Mouse (Mus musculus): Measurements from ENCODE around the gene Slc19a2. TPM values are rescaled to one million over a fixed set of nuclear protein-coding genes. Genes with fewer than 3 reads are reported as not detected.

The Slc19a2 gene
- polyA plus RNA-seq, 1 experiment from 2014 or later = 31.1 TPM

DNA sequence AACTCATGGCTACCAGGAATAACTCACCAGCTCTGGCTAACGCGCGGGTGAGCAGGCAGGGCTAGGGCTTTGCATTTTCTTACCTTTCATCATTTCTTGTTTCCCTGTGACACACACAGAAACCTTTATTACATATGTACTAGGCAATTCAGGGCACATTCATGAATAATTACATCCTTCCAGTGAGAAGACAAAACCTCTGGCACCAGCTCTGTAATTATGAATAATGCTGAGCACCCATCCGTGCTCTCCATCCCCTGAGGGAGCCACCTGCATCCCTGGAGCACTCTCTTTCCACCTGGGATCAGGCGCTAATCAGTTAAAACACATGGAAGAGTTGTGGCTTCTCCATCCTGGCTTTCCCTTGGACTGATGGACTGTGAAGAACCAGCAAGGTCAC lies 55.0 kb downstream of the Slc19a2 start, which contains the start of gene Nme7:
Gene Nme7, plus strand, starts transcription at position 301 of the 400 bp plus-strand sequence.
- no peak within 1 kb of the TSS for H3K4me3 ChIP-seq (ENCODE audit: low read depth, low read length)
- no peak for TF ChIP-seq CTCF (IDR thresholded peaks at IDR 0.05; ENCODE audit: low read depth)
- no peak for TF ChIP-seq EP300 (IDR thresholded peaks at IDR 0.05; ENCODE audit: low read depth)
- no peak within 1 kb of the TSS for H3K9ac ChIP-seq (replicated peaks)
- peaks cover 12% of the 10 kb centered on the region for H3K4me1 ChIP-seq (ENCODE audit: insufficient read depth)
- no peaks in the 10 kb centered on the region for H3K9me3 ChIP-seq (ENCODE audit: low read length)
- 86% methylated on average over 5 of the region's 5 CpGs for WGBS (ENCODE audit: insufficient replicate concordance)
- peaks cover 24% of the 10 kb centered on the region for H3K36me3 ChIP-seq (replicated peaks; ENCODE audit: insufficient read depth, low read length)
- DNase-seq (no peak), ATAC-seq (no peak)
- H3K4me2 ChIP-seq (ENCODE audit: low read depth, low read length) = no peak within 1 kb of the TSS
- H3K27ac ChIP-seq (ENCODE audit: low read depth) = no peak within 1 kb of the TSS
- H3K27me3 ChIP-seq (ENCODE audit: insufficient read depth, low read length) = no peaks in the 10 kb centered on the region

DNA sequence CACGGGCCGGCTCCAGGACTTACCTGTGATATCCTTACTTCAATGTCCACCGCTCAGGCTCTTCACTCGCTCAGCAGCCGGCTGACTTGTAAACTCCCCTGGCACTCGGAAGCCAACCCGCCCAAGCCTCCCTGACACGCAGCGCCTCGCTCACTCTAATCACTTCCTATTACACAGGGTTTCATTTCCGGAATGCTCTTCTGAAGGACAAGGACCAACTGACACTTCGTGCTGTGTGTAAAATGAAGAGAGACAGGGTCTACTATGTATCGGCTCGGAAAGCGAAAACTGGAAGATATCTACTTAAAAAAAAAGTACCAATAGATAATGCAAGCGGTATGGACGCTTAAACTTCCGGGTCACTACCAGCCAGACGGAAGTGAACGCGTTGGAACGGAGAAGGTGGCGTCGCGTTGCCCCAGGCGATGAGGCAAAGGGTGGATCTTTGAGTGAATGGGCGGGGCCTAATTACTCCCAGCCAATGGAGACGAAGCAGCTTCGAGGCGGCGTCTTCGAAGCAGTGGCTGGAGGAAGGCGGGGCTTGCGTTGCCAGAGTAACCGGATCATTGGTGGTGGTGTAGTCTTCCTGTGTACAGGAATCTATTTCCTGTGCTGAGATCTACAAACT lies 58.4 kb downstream of the Slc19a2 start, which contains the start of gene Blzf1:
Gene Blzf1, minus strand, starts transcription at position 366 of the 628 bp plus-strand sequence.
- TF ChIP-seq EP300 (IDR thresholded peaks at IDR 0.05; ENCODE audit: low read depth) = peak; percentile 60; the same call in 1 of the 2 replicates
- TF ChIP-seq CTCF (IDR thresholded peaks at IDR 0.05; ENCODE audit: low read depth) = no peak
- H3K9ac ChIP-seq (replicated peaks) = peak within 1 kb of the TSS; percentile 69
- H3K4me2 ChIP-seq (ENCODE audit: low read depth, low read length) = peak within 1 kb of the TSS; percentile 74
- DNase-seq (peak; percentile 98), ATAC-seq (peak; percentile 99)
- no peaks in the 10 kb centered on the region for H3K9me3 ChIP-seq (ENCODE audit: low read length)
- H3K4me1 ChIP-seq (ENCODE audit: insufficient read depth) = peaks cover 12% of the 10 kb centered on the region
- H3K36me3 ChIP-seq (replicated peaks; ENCODE audit: insufficient read depth, low read length) = peaks cover 6% of the 10 kb centered on the region
- under 1% methylated on average over 35 of the region's 35 CpGs for WGBS (ENCODE audit: insufficient replicate concordance)
- H3K27me3 ChIP-seq (ENCODE audit: insufficient read depth, low read length) = no peaks in the 10 kb centered on the region
- peak within 1 kb of the TSS; percentile 78 for H3K27ac ChIP-seq (ENCODE audit: low read depth)
- H3K4me3 ChIP-seq (ENCODE audit: low read depth, low read length) = peak within 1 kb of the TSS; percentile 72

DNA sequence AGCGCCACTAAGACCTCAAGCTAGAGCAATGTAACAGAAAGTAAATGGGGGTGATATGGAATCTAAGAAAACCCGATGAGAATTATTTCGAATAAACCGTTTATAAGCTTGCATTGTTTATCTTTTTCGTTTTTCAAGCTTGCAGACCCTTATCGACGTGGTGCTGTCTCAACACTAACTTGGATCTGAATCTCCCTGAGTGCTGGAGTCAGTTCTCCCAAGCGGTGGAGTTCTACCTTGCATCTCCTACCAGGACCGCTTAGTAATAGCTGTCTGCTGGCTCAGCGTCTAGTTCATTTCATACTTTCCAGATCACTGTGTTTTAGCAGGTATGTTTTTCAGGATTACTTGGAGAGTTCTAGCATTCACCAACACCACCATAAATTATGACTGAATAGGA lies 59.1 kb downstream of the Slc19a2 start:
- H3K9me3 ChIP-seq (ENCODE audit: low read length) = no peaks in the 10 kb centered on the region
- peak overlapping the region; percentile 72 for H3K4me3 ChIP-seq (ENCODE audit: low read depth, low read length)
- H3K27ac ChIP-seq (ENCODE audit: low read depth) = no peak overlapping the region
- H3K4me1 ChIP-seq (ENCODE audit: insufficient read depth) = peaks cover 12% of the 10 kb centered on the region
- peak overlapping the region; percentile 52 for H3K9ac ChIP-seq (replicated peaks)
- no peak for ATAC-seq
- peak overlapping the region; percentile 74 for H3K4me2 ChIP-seq (ENCODE audit: low read depth, low read length)
- peaks cover 3% of the 10 kb centered on the region; the same call in 1 of the 2 replicates for H3K36me3 ChIP-seq (replicated peaks; ENCODE audit: insufficient read depth, low read length)
- WGBS (ENCODE audit: insufficient replicate concordance) = 13% methylated on average over 10 of the region's 10 CpGs
- TF ChIP-seq EP300 (IDR thresholded peaks at IDR 0.05; ENCODE audit: low read depth) (no peak), CTCF (IDR thresholded peaks at IDR 0.05; ENCODE audit: low read depth) (no peak)
- no peak for DNase-seq
- no peaks in the 10 kb centered on the region for H3K27me3 ChIP-seq (ENCODE audit: insufficient read depth, low read length)

DNA sequence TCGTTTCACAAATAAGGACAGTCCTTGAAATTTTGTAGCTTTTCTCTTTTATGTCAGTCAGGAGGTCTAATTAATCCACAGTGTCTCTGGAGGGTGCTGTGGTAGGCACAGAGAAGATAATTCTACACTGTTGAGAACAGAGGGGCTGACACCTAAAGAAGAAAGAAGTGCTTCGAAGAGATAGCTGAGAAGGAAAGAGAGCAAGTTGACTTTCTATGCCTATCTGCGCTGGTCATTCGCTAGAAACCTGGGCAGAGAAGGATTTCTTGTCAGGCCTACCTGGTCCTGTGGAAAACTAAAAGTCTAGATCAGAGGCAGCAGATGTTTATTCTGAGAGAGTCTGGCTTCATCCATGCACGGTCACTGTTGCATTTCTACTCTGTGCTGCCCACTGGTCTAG lies 65.2 kb downstream of the Slc19a2 start:
- Histone ChIP-seq H3K9ac (replicated peaks) (no peak overlapping the region), H3K27ac (ENCODE audit: low read depth) (no peak overlapping the region), H3K27me3 (ENCODE audit: insufficient read depth, low read length) (no peaks in the 10 kb centered on the region), H3K9me3 (ENCODE audit: low read length) (no peaks in the 10 kb centered on the region), H3K4me2 (ENCODE audit: low read depth, low read length) (no peak overlapping the region), H3K36me3 (replicated peaks; ENCODE audit: insufficient read depth, low read length) (peaks cover 3% of the 10 kb centered on the region; the same call in 1 of the 2 replicates), H3K4me1 (ENCODE audit: insufficient read depth) (peaks cover 3% of the 10 kb centered on the region; the same call in 1 of the 2 replicates), H3K4me3 (ENCODE audit: low read depth, low read length) (no peak overlapping the region)
- DNase-seq (no peak), ATAC-seq (no peak)
- 84% methylated on average over 5 of the region's 5 CpGs for WGBS (ENCODE audit: insufficient replicate concordance)
- TF ChIP-seq CTCF (IDR thresholded peaks at IDR 0.05; ENCODE audit: low read depth) (no peak), EP300 (IDR thresholded peaks at IDR 0.05; ENCODE audit: low read depth) (no peak)

Other genes starting within 250 kb of the Slc19a2 start
- 0.06 and 0.11 TPM in 2 replicates for gene Sele, start 200.8 kb upstream of the Slc19a2 start, polyA plus RNA-seq (2015; fragmentation: Nextera tagmentation; extraction: Ambion mirVana)
- 10.2 and 10.8 TPM in 2 replicates for gene Sell, start 187.1 kb upstream of the Slc19a2 start, polyA plus RNA-seq (2015; fragmentation: Nextera tagmentation; extraction: Ambion mirVana)
- 1.7 and 2.1 TPM in 2 replicates for gene Selp, start 133.8 kb upstream of the Slc19a2 start, polyA plus RNA-seq (2015; fragmentation: Nextera tagmentation; extraction: Ambion mirVana)
- 24.5 and 28.2 TPM in 2 replicates for gene F5, start 97.2 kb upstream of the Slc19a2 start, polyA plus RNA-seq (2015; fragmentation: Nextera tagmentation; extraction: Ambion mirVana)
- 2.6 and 2.7 TPM in 2 replicates for gene Ccdc181, start 26.5 kb downstream of the Slc19a2 start, polyA plus RNA-seq (2015; fragmentation: Nextera tagmentation; extraction: Ambion mirVana)
- gene Nme7, start 55.1 kb downstream of the Slc19a2 start, polyA plus RNA-seq (2015; fragmentation: Nextera tagmentation; extraction: Ambion mirVana) = 7.2 and 7.6 TPM in 2 replicates
- 9.6 and 9.7 TPM in 2 replicates for gene Blzf1, start 58.4 kb downstream of the Slc19a2 start, polyA plus RNA-seq (2015; fragmentation: Nextera tagmentation; extraction: Ambion mirVana)
- 38.6 and 38.8 TPM in 2 replicates for gene Atp1b1, start 209.3 kb downstream of the Slc19a2 start, polyA plus RNA-seq (2015; fragmentation: Nextera tagmentation; extraction: Ambion mirVana)

Data from liver, postnatal 0 days (tissue).